In genomic region chr12:14859057-14859456, GRCm38 (mm10) we compare ENCODE assay signal across 28 mouse cellular contexts.
"Had no signal": no experiment of that assay in that cellular context is flagged by ENCODE, and none has a peak within 500 bp of the region (broad histone marks: within the 10 kb centered on the region; RNA-seq: fewer than 3 reads in every experiment).

No protein-coding gene starts in this region.

- H3K4me3 ChIP-seq: gastrocnemius, adult 2 months; heart, embryonic 10.5 days; heart, embryonic 12.5 days; hindbrain, embryonic 10.5 days; hindbrain, embryonic 12.5 days; intestine, embryonic 15.5 days; kidney, embryonic 15.5 days; limb, embryonic 13.5 days; limb, embryonic 15.5 days; liver, embryonic 12.5 days had no signal

- H3K9me3 ChIP-seq: heart, embryonic 10.5 days; heart, embryonic 12.5 days; hindbrain, embryonic 10.5 days; hindbrain, embryonic 12.5 days; intestine, embryonic 15.5 days; kidney, embryonic 15.5 days; limb, embryonic 13.5 days; limb, embryonic 15.5 days; liver, embryonic 12.5 days had no signal

- H3K27ac ChIP-seq: gastrocnemius, adult 2 months; heart, embryonic 10.5 days; hindbrain, embryonic 10.5 days; hindbrain, embryonic 12.5 days; hindbrain, embryonic 14.5 days; intestine, embryonic 15.5 days; kidney, embryonic 15.5 days; kidney, postnatal 0 days; limb, embryonic 13.5 days; limb, embryonic 15.5 days; liver, embryonic 12.5 days; liver, embryonic 14.5 days had no signal

- H3K4me1 ChIP-seq: heart, embryonic 10.5 days; heart, embryonic 12.5 days; hindbrain, embryonic 10.5 days; hindbrain, embryonic 12.5 days; intestine, embryonic 15.5 days; kidney, embryonic 15.5 days; limb, embryonic 13.5 days; limb, embryonic 15.5 days; liver, embryonic 12.5 days had no signal

- H3K27me3 ChIP-seq: heart, embryonic 12.5 days; hindbrain, embryonic 12.5 days; intestine, embryonic 15.5 days; kidney, embryonic 15.5 days; limb, embryonic 13.5 days; limb, embryonic 15.5 days; liver, embryonic 12.5 days had no signal

- ATAC-seq: hindbrain, embryonic 16.5 days; inflammation-experienced regulatory T-cells, adult 6 months; intestine, embryonic 15.5 days; intestine, postnatal 0 days; liver, embryonic 12.5 days had no signal

- DNase-seq: gastrocnemius, adult 2 months; gastrocnemius, postnatal 10 days; gastrocnemius, postnatal 25 days; heart, adult 18-20 months; heart, postnatal 10 days; heart, postnatal 4 days; kidney, adult 2 months; kidney, adult 9 months; kidney, postnatal 14 days; kidney, postnatal 36 days; layer of hippocampus, adult 9-11 months; layer of hippocampus, postnatal 36 days; left cerebral cortex, postnatal 4 days had no signal

- H3K36me3 ChIP-seq: heart, embryonic 10.5 days; heart, embryonic 12.5 days; hindbrain, embryonic 10.5 days; hindbrain, embryonic 12.5 days; intestine, embryonic 15.5 days; kidney, embryonic 15.5 days; limb, embryonic 13.5 days; limb, embryonic 15.5 days; liver, embryonic 12.5 days had no signal

- H3K9ac ChIP-seq: heart, embryonic 12.5 days; hindbrain, embryonic 12.5 days; hindbrain, embryonic 14.5 days; intestine, embryonic 15.5 days; kidney, embryonic 15.5 days; limb, embryonic 13.5 days; limb, embryonic 15.5 days; liver, embryonic 12.5 days; liver, embryonic 14.5 days had no signal

- H3K4me2 ChIP-seq: heart, embryonic 12.5 days; hindbrain, embryonic 12.5 days; hindbrain, embryonic 14.5 days; intestine, embryonic 15.5 days; kidney, embryonic 15.5 days; limb, embryonic 13.5 days; limb, embryonic 15.5 days; liver, embryonic 12.5 days had no signal
